Mouse (Mus musculus) yolk sac, embryonic 10.5 days (tissue): ENCODE measurements at regions not wholly inside any gene's neighbourhood (a gene's known extent, or its start where the extent isn't known, plus 50 kb on each side); places are given as distances from the start of the nearest gene placed in this dataset.

Source experiments
- DNase-seq: peaks from one replicate; pipeline ENCODE4 v3.0.0-alpha.2; 2017; ENCODE audit warnings: low spot score

DNA sequence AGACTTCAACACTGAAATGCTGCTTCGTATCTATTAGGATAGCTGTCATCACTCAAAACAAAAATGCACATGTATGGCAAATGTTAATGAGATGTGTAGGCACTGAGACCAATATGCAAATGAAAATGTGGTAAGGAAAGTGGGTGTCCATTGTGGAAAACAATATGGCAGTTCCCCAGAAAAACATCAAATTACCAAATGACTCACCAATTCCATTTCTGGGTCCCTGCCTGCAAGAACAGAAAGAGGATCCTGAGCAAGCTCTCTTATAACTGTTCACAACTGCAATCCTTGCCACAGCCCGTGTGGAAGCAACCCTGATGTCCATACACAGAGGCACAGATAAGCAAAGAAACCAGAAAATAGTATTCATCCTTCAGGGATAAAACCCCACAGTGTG, 442.0 kb downstream of the Defb40 start:
- DNase-seq, result no peak

GRCm38 (mm10) chr8:18528120-18528519, 449.9 kb downstream of the Defb40 start:
- no peak for DNase-seq

DNA sequence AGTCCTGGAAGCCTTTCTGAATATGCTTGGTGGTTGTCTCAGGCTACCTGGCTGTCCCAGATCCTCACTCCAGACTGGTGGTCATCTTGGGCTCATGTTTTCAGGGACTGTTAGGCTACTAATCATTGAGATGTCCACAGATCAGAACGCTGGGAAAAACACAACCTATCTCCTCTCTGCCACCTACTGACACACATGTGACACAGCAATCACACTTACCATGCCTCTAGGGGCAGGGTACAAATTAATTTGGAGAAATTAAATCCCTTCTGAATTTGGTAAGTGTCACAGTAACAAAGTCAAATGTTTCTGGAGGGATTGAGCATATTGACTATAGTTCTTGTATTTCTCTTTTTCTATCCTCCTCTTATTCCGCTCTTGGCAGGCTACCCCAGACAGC, 465.6 kb downstream of the Defb40 start:
- no peak for DNase-seq

- DNase-seq, result no peak
Observed at GRCm38 (mm10) chr8:18506158-18507022, 471.7 kb downstream of the Defb40 start.

- DNase-seq, result no peak
Observed at GRCm38 (mm10) chr8:18490620-18491019, 487.4 kb downstream of the Defb40 start.

- no peak for DNase-seq
Observed at GRCm38 (mm10) chr8:18480081-18480480, 498.0 kb downstream of the Defb40 start.

DNA sequence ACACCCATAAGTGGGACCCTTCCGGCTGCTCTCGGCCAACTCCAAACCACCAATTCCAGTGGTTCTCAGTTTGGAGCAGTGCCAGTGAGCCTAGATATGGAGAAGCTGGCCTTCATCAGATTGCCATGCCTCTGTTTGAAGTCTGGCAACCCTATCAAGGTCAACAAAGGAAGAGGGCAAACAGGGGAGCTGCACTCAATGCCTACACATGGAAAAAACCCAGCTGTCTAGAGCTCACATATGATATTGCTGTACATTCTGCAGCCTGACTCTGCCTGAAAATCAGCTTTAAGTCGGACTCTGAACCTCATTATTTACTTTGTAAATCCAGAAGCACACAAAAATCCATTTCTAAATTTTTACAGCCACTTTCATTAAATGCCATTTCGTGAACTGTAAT, 499.9 kb downstream of the Defb40 start:
- no peak for DNase-seq

DNA sequence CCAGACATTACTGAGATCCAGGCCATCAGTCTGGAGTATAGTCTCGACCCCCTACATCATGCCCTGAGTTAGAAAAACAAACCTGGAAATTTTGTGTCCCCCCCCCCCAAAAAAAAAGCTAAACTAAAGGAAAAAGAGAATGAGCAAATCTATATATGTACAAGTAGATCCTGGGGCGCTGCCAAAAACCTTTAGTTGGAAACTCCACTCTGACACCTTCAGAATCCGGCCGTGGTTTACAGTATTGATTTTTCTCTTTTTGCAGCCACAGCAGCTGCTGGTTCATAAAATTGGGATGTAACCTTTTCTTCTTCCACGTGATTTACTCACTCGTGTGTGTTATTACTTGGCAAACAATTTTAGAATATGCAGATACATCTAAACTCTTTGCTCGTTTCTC, 510.5 kb downstream of the Defb40 start:
- no peak for DNase-seq

- DNase-seq, result no peak
Observed at GRCm38 (mm10) chr8:18460609-18461008, 517.4 kb downstream of the Defb40 start.

GRCm38 (mm10) chr8:18457470-18457869, 520.6 kb downstream of the Defb40 start:
- no peak for DNase-seq

- DNase-seq, result no peak
Observed at GRCm38 (mm10) chr8:18449015-18449414, 529.0 kb downstream of the Defb40 start.

DNA sequence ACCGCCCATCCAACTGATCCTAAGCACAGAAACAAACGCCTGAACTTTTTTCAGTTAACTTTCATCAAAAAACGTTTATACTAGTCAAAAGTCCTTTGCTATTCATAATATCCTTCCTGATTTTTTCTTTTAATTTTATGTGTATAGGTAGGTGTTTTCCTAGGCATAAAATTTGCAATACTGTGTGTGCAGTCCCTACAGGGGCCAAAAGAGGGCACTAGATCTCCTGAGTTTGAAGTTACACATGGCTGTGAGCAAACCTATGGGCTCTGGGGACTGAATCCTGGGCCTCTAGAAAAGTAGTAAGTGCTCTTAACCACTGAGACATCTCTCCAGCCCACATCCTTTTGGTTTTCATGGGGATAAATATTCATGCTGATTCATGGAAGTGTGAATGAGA, 535.8 kb downstream of the Defb40 start:
- no peak for DNase-seq

GRCm38 (mm10) chr8:18422846-18423245, 555.2 kb downstream of the Defb40 start:
- no peak for DNase-seq

DNA sequence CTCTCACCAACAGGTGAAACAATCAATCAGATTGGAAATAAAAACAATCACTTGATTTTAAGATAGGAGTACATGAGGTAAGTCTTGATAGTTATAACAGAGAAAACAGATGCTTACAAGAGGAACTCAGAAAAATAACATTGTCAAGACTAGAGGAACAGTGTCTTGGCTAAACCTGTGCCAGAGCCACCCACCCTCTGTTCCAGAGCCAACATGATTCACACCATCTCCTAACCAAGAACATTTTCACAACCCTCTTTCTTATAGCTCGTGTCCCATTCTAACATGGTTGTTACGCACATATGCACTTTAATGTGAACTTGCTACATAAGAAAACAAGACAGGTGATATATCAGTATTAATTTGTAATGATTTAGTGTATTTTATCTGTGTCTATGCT, 565.6 kb downstream of the Defb40 start:
- DNase-seq, result no peak

- no peak for DNase-seq
Observed at GRCm38 (mm10) chr8:18406446-18406845, 571.6 kb downstream of the Defb40 start.

DNA sequence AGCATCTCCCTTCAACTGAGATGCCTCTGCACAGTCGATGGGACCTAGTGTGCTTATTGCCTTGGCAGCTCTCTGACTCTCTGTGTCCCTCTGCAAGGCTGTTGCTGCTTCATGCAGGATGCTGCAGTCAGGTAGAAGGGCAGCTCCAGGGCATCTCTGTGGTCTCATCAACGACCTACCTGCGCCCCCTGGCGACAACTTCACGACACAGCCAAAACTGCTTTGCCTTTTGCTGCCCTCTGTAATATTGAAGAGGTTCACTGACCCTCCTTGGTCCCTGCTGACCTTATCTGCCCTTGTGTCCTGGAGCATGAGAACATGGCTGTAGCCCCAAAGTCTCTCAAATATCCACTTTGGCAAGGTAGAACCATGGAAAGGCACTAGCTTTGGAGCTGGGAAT, 589.7 kb downstream of the Defb40 start:
- DNase-seq, result peak; percentile 2

- DNase-seq, result no peak
Observed at GRCm38 (mm10) chr8:18381615-18382178, 596.4 kb downstream of the Defb40 start.

DNA sequence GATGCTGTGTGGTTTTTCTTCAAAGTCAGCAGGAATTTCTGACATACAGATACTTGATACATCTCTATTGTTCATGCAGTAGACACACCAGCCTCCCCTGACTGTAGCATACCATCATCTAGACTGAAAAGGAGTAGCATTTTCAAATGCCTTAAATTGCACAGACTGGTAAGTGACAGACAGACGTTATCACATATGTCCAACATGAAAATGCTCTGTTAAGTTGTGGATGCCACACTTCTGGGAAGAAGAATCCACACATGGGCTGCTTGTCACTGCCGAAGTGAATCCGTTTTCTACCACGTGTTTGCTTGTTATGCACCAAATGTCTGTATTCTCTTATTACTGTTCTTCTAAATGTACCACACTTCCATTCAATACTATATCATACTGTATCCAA, 629.3 kb downstream of the Defb40 start:
- DNase-seq, result no peak

DNA sequence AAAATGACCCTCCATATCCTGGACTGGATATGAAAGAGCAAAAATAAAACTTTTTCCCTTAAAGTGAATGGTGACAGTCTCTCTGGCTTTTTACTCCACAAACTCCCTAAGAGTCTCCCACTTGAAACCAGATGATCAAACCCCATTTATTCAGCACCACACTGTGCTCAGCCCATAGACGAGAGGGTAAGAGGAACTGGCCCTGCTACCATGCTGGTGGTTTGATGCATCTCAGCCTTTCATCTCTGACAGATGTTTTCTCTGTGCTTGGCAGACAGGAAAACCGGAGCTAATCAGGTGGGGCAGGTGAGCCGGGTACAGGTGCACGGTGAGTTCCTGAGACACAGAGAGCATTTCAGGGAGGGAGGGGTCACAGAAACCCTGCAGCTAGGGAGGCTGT, 631.8 kb downstream of the Defb40 start:
- DNase-seq, result no peak

GRCm38 (mm10) chr8:18345322-18345721, 632.7 kb downstream of the Defb40 start:
- no peak for DNase-seq

- DNase-seq, result no peak
Observed at GRCm38 (mm10) chr8:18344838-18345237, 633.2 kb downstream of the Defb40 start.

DNA sequence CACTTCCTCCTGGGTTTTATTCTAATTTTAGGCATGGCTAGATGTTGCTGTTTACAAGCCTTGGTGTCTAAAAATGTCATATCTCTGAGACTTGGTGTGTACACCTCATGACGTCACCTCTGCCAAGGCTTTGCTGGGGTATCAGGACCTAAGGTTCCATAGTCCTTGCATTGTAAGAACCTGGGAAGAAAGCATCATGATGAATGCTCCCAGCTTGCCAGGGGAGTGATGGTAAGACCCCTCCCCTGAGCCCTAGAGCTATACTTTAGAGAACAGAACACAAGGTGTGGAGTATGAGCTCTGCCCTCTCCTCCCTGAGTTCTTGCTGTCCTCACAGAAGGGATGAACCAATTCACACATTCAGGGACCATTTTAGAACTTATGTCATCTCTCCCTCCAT, 642.5 kb downstream of the Defb40 start:
- DNase-seq, result no peak

DNA sequence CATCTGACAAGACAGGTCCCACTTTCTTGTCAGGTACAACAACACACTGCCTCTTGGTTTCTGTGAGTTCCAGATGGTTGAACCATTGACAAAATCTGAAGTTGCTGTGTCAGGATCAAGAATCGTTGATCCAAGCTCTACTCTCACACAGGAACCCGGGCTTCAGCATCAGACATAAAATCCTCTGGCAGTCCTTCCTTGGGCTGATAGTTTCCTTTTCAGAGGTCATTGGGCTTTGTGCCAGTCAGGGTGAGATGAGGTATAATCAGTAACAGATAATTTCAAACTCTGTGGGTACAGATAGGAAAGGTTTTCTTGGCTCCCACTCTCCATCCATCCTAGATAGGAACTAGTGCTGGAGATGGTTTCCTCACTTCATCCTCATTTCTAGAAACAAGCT, 649.5 kb downstream of the Defb40 start:
- no peak for DNase-seq

- DNase-seq, result no peak
Observed at GRCm38 (mm10) chr8:18316488-18316887, 661.6 kb downstream of the Defb40 start.
